Mouse (Mus musculus) ES-E14 (cell line): ENCODE data around the gene Ptger3.

ENCODE experiments used
- CHD2 ChIP-seq: IDR thresholded peaks from 2 replicates; pipeline ENCODE4 v1.6.1; 2014; ENCODE audit warnings: mild to moderate bottlenecking, low read depth, low read length, inconsistent platforms
- MAFK ChIP-seq: IDR thresholded peaks from 2 replicates; pipeline ENCODE4 v1.6.1; 2014; ENCODE audit warnings: mild to moderate bottlenecking, low read depth, low read length, inconsistent platforms; ENCODE audit not compliant: insufficient read depth
- ZC3H11A ChIP-seq: IDR thresholded peaks from 2 replicates; pipeline ENCODE4 v1.6.1; 2012; ENCODE audit warnings: low read depth, mild to moderate bottlenecking, inconsistent platforms, low read length, borderline replicate concordance
- ZNF384 ChIP-seq: IDR thresholded peaks from 2 replicates; pipeline ENCODE4 v1.6.1; 2012; ENCODE audit warnings: low read depth, low read length, inconsistent platforms

- TF ChIP-seq ZC3H11A (no peak), ZNF384 (no peak), CHD2 (no peak), MAFK (no peak)
Observed at GRCm38 (mm10) chr3:157665471-157665870, 98.8 kb downstream of the Ptger3 start.
